Comparison of ENCODE assay signal across 12 mouse cellular contexts in genomic region chrX:136127038-136127743, GRCm38 (mm10). TPM values are rescaled to one million over a fixed set of nuclear protein-coding genes. Genes with fewer than 3 reads are reported as not detected.
DNase-seq lines count a peak whose midpoint lies in the region; ATAC-seq and TF ChIP-seq lines count a peak whose summit lies in the region.
"Had no signal": no experiment of that assay in that cellular context is flagged by ENCODE, and none has a peak within 500 bp of the region (broad histone marks: within the 10 kb centered on the region; RNA-seq: fewer than 3 reads in every experiment).

No protein-coding gene starts in this region.

- TF ChIP-seq EP300 in MEL (IDR thresholded peaks at IDR 0.05; ENCODE audit: low read depth in 1 of 2, low read length in 2 of 2): no peak

- peak; percentile 35 to 72 (median 48); a peak in 5 of 6 replicates for TF ChIP-seq CTCF in MEL (IDR thresholded peaks at IDR 0.05 in 2 of 3, conservative IDR thresholded peaks at IDR 0.05 in 1 of 3; ENCODE audit: control insufficient read depth in 1 of 3, insufficient read depth in 1 of 3, low read depth in 2 of 3, low read length in 3 of 3, poor library complexity in 1 of 3, severe bottlenecking in 1 of 3)

- H3K27ac ChIP-seq in hindbrain, embryonic 16.5 days (ENCODE audit: low read depth, low read length): no peak overlapping the region
- H3K27ac ChIP-seq in hindbrain, embryonic 13.5 days: no peak overlapping the region
- no peak overlapping the region for H3K27ac ChIP-seq in MEL (ENCODE audit: control insufficient read depth, low read depth, low read length)
- no peak overlapping the region for H3K27ac ChIP-seq in embryonic facial prominence, embryonic 11.5 days (replicated peaks; ENCODE audit: low read depth, low read length)
- H3K27ac ChIP-seq in kidney, embryonic 14.5 days (ENCODE audit: low read depth, low read length): no peak overlapping the region
- H3K27ac ChIP-seq: heart, embryonic 15.5 days; limb, embryonic 15.5 days had no signal

- peak; percentile 46 for TF ChIP-seq RAD21 in MEL (IDR thresholded peaks at IDR 0.05; ENCODE audit: low read depth, low read length)

- no peak overlapping the region for H3K9ac ChIP-seq in hindbrain, embryonic 16.5 days (ENCODE audit: low read depth, low read length)
- H3K9ac ChIP-seq in hindbrain, embryonic 13.5 days: no peak overlapping the region
- H3K9ac ChIP-seq in MEL (ENCODE audit: control insufficient read depth, low read depth, low read length, poor library complexity, severe bottlenecking): no peak overlapping the region
- no peak overlapping the region for H3K9ac ChIP-seq in embryonic facial prominence, embryonic 11.5 days (replicated peaks; ENCODE audit: low read length)
- no peak overlapping the region for H3K9ac ChIP-seq in kidney, embryonic 14.5 days (ENCODE audit: low read depth, low read length)
- H3K9ac ChIP-seq: heart, embryonic 15.5 days; limb, embryonic 15.5 days had no signal

- no peaks in the 10 kb centered on the region for H3K9me3 ChIP-seq in hindbrain, embryonic 16.5 days (ENCODE audit: control insufficient read depth, low read length)
- H3K9me3 ChIP-seq in hindbrain, embryonic 13.5 days: no peaks in the 10 kb centered on the region
- no peaks in the 10 kb centered on the region for H3K9me3 ChIP-seq in MEL (replicated peaks; ENCODE audit: insufficient read depth, low read length)
- no peaks in the 10 kb centered on the region for H3K9me3 ChIP-seq in embryonic facial prominence, embryonic 11.5 days (replicated peaks; ENCODE audit: control insufficient read depth, low read length)
- no peaks in the 10 kb centered on the region for H3K9me3 ChIP-seq in megakaryocyte, embryonic 14.5 days
- H3K9me3 ChIP-seq in kidney, embryonic 14.5 days (ENCODE audit: control insufficient read depth, low read length): no peaks in the 10 kb centered on the region
- H3K9me3 ChIP-seq: heart, embryonic 15.5 days; limb, embryonic 15.5 days had no signal

- no peak for TF ChIP-seq POLR2A in MEL (IDR thresholded peaks at IDR 0.05; ENCODE audit: control insufficient read depth in 1 of 2, insufficient read depth in 1 of 2, low read depth in 1 of 2, low read length in 2 of 2, poor library complexity in 1 of 2)

- no peak for ATAC-seq in hindbrain, embryonic 16.5 days
- ATAC-seq in hindbrain, embryonic 13.5 days (ENCODE audit: low FRiP score): no peak
- ATAC-seq in embryonic facial prominence, embryonic 11.5 days (replicated peaks; ENCODE audit: insufficient number of reproducible peaks, low FRiP score, low TSS enrichment, low read depth): no peak
- ATAC-seq in kidney, embryonic 14.5 days (ENCODE audit: low FRiP score, low TSS enrichment): no peak

- 52% methylated on average over 8 of the region's 8 CpGs for WGBS in hindbrain, embryonic 16.5 days
- WGBS in hindbrain, embryonic 13.5 days: 61% methylated on average over 8 of the region's 8 CpGs
- 58% methylated on average over 8 of the region's 8 CpGs for WGBS in embryonic facial prominence, embryonic 11.5 days
- 59% methylated on average over 8 of the region's 8 CpGs for WGBS in kidney, embryonic 14.5 days

- no peaks in the 10 kb centered on the region for H3K79me2 ChIP-seq in MEL (ENCODE audit: control insufficient read depth, insufficient read depth, low read length, poor library complexity)

- peak; percentile 89 for DNase-seq in MEL (ENCODE audit: low read depth, low spot score)
- peak; percentile 32 for DNase-seq in embryonic facial prominence, embryonic 11.5 days (ENCODE audit: low spot score)
- DNase-seq in left cerebral cortex, adult 11 months (ENCODE audit: low spot score): no peak
- no peak for DNase-seq in kidney, postnatal 36 days

- no peaks in the 10 kb centered on the region for H3K4me1 ChIP-seq in hindbrain, embryonic 16.5 days (ENCODE audit: control insufficient read depth, insufficient read depth, low read depth, low read length)
- no peaks in the 10 kb centered on the region for H3K4me1 ChIP-seq in hindbrain, embryonic 13.5 days (replicated peaks)
- H3K4me1 ChIP-seq in MEL (ENCODE audit: control insufficient read depth in 1 of 2, insufficient read depth in 2 of 2, low read length in 2 of 2): peaks cover 0 to 2% of the 10 kb centered on the region in 2 experiments; a peak in 2 of 4 replicates
- H3K4me1 ChIP-seq in embryonic facial prominence, embryonic 11.5 days (ENCODE audit: control insufficient read depth, insufficient read depth, low read length): no peaks in the 10 kb centered on the region
- H3K4me1 ChIP-seq in megakaryocyte, embryonic 14.5 days: no peaks in the 10 kb centered on the region
- no peaks in the 10 kb centered on the region for H3K4me1 ChIP-seq in kidney, embryonic 14.5 days (ENCODE audit: control insufficient read depth, insufficient read depth, low read length)
- H3K4me1 ChIP-seq: heart, embryonic 15.5 days; limb, embryonic 15.5 days had no signal

- no peak overlapping the region for H3K4me3 ChIP-seq in hindbrain, embryonic 16.5 days (ENCODE audit: low read length)
- no peak overlapping the region for H3K4me3 ChIP-seq in hindbrain, embryonic 13.5 days
- H3K4me3 ChIP-seq in MEL (ENCODE audit: control insufficient read depth in 1 of 2, insufficient read depth in 1 of 2, low read depth in 2 of 2, low read length in 2 of 2): peak overlapping the region; percentile 9 to 62; a peak in 3 of 4 replicates
- no peak overlapping the region for H3K4me3 ChIP-seq in embryonic facial prominence, embryonic 11.5 days (ENCODE audit: low read depth, low read length)
- H3K4me3 ChIP-seq in megakaryocyte, embryonic 14.5 days (replicated peaks): peak overlapping the region; percentile 46
- H3K4me3 ChIP-seq in kidney, embryonic 14.5 days (ENCODE audit: low read length): no peak overlapping the region
- H3K4me3 ChIP-seq: heart, embryonic 15.5 days; limb, embryonic 15.5 days had no signal

- no peaks in the 10 kb centered on the region; the same call in 1 of the 2 replicates for H3K27me3 ChIP-seq in hindbrain, embryonic 16.5 days (replicated peaks; ENCODE audit: control insufficient read depth, insufficient read depth, low read length)
- H3K27me3 ChIP-seq in hindbrain, embryonic 13.5 days: no peaks in the 10 kb centered on the region; the same call in 1 of the 2 replicates
- no peaks in the 10 kb centered on the region; a peak in 2 of 4 replicates for H3K27me3 ChIP-seq in MEL (ENCODE audit: control insufficient read depth in 1 of 2, insufficient read depth in 2 of 2, low read length in 2 of 2)
- no peaks in the 10 kb centered on the region for H3K27me3 ChIP-seq in embryonic facial prominence, embryonic 11.5 days (ENCODE audit: control insufficient read depth, insufficient read depth, low read length)
- peaks cover 2% of the 10 kb centered on the region for H3K27me3 ChIP-seq in megakaryocyte, embryonic 14.5 days (replicated peaks)
- H3K27me3 ChIP-seq in kidney, embryonic 14.5 days (ENCODE audit: control insufficient read depth, insufficient read depth, low read length): no peaks in the 10 kb centered on the region
- H3K27me3 ChIP-seq: heart, embryonic 15.5 days; limb, embryonic 15.5 days had no signal

- 0 out of 2 replicates have a peak overlapping the region, but pooled peaks have one; percentile 17 for H3K4me2 ChIP-seq in hindbrain, embryonic 16.5 days (ENCODE audit: low read length)
- H3K4me2 ChIP-seq in hindbrain, embryonic 13.5 days: no peak overlapping the region
- H3K4me2 ChIP-seq in embryonic facial prominence, embryonic 11.5 days (ENCODE audit: low read depth, low read length): no peak overlapping the region
- H3K4me2 ChIP-seq in kidney, embryonic 14.5 days (replicated peaks; ENCODE audit: low read depth, low read length): no peak overlapping the region
- H3K4me2 ChIP-seq: heart, embryonic 15.5 days; limb, embryonic 15.5 days had no signal

- no peaks in the 10 kb centered on the region for H3K36me3 ChIP-seq in hindbrain, embryonic 16.5 days (ENCODE audit: control insufficient read depth, insufficient read depth, low read length)
- no peaks in the 10 kb centered on the region for H3K36me3 ChIP-seq in hindbrain, embryonic 13.5 days
- no peaks in the 10 kb centered on the region for H3K36me3 ChIP-seq in MEL (ENCODE audit: control insufficient read depth in 1 of 2, insufficient read depth in 2 of 2, low read length in 2 of 2)
- H3K36me3 ChIP-seq in embryonic facial prominence, embryonic 11.5 days (replicated peaks; ENCODE audit: control insufficient read depth, insufficient read depth, low read depth, low read length): no peaks in the 10 kb centered on the region
- H3K36me3 ChIP-seq in megakaryocyte, embryonic 14.5 days (replicated peaks; ENCODE audit: low read length): no peaks in the 10 kb centered on the region
- H3K36me3 ChIP-seq in kidney, embryonic 14.5 days (ENCODE audit: control insufficient read depth, insufficient read depth, low read length): no peaks in the 10 kb centered on the region
- H3K36me3 ChIP-seq: heart, embryonic 15.5 days; limb, embryonic 15.5 days had no signal

RNA-seq across cellular contexts. Expression of gene Bex4, which starts 11.6 kb away (rescaled TPM):
- 137 and 140 TPM in 2 replicates for polyA plus RNA-seq in hindbrain, embryonic 16.5 days (2015; fragmentation: Nextera tagmentation; extraction: Ambion mirVana)
- polyA plus RNA-seq in hindbrain, embryonic 13.5 days (2015; fragmentation: Nextera tagmentation; extraction: Ambion mirVana): 107 and 114 TPM in 2 replicates
- 219 and 240 TPM in 2 replicates for total RNA-seq in MEL (2012; rRNA removed)
- polyA plus RNA-seq in MEL (2012; ENCODE audit: insufficient read depth in 1 of 2, insufficient read length in 2 of 2, low read depth in 1 of 2, low replicate concordance in 2 of 2, missing spikeins in 1 of 2): 100 to 1,000 TPM in 1 of 2 experiments, not detected in 1; 412 TPM
- polyA plus RNA-seq in embryonic facial prominence, embryonic 11.5 days (2014; fragmentation: Nextera tagmentation; extraction: Ambion mirVana): 93.9 and 103 TPM in 2 replicates
- polyA plus RNA-seq in megakaryocyte, embryonic 14.5 days (2012; ENCODE audit: insufficient read depth, low replicate concordance): 9.5 TPM in 1 of 2 replicates, not detected in the other
- polyA plus RNA-seq in kidney, embryonic 14.5 days (2014; fragmentation: Nextera tagmentation; extraction: Ambion mirVana): 61.5 and 63.7 TPM in 2 replicates

RNA-seq across cellular contexts. Expression of gene Nxf3, which starts 42.1 kb away (rescaled TPM):
- not detected in 2 replicates for polyA plus RNA-seq in hindbrain, embryonic 16.5 days (2015; fragmentation: Nextera tagmentation; extraction: Ambion mirVana)
- not detected in 2 replicates for polyA plus RNA-seq in hindbrain, embryonic 13.5 days (2015; fragmentation: Nextera tagmentation; extraction: Ambion mirVana)
- not detected in 2 replicates for total RNA-seq in MEL (2012; rRNA removed)
- under 1 TPM in 1 of 2 experiments, not detected in 1; 0.08 TPM for polyA plus RNA-seq in MEL (2012; ENCODE audit: insufficient read depth in 1 of 2, insufficient read length in 2 of 2, low read depth in 1 of 2, low replicate concordance in 2 of 2, missing spikeins in 1 of 2)
- 0.07 TPM in 1 of 2 replicates, not detected in the other for polyA plus RNA-seq in embryonic facial prominence, embryonic 11.5 days (2014; fragmentation: Nextera tagmentation; extraction: Ambion mirVana)
- not detected in 2 replicates for polyA plus RNA-seq in megakaryocyte, embryonic 14.5 days (2012; ENCODE audit: insufficient read depth, low replicate concordance)
- not detected in 2 replicates for polyA plus RNA-seq in kidney, embryonic 14.5 days (2014; fragmentation: Nextera tagmentation; extraction: Ambion mirVana)
- polyA plus RNA-seq: large intestine, adult 2 months; limb, embryonic 15.5 days; stomach, embryonic 14.5 days had no signal

RNA-seq across cellular contexts. Expression of gene Tceal8, which starts 45.0 kb away (rescaled TPM):
- 121 and 134 TPM in 2 replicates for polyA plus RNA-seq in hindbrain, embryonic 16.5 days (2015; fragmentation: Nextera tagmentation; extraction: Ambion mirVana)
- polyA plus RNA-seq in hindbrain, embryonic 13.5 days (2015; fragmentation: Nextera tagmentation; extraction: Ambion mirVana): 141 and 144 TPM in 2 replicates
- 26.9 and 27.4 TPM in 2 replicates for total RNA-seq in MEL (2012; rRNA removed)
- 100 to 1,000 TPM in 1 of 2 experiments, 10 to 100 TPM in 1; 41.1 to 759 TPM for polyA plus RNA-seq in MEL (2012; ENCODE audit: insufficient read depth in 1 of 2, insufficient read length in 2 of 2, low read depth in 1 of 2, low replicate concordance in 2 of 2, missing spikeins in 1 of 2)
- polyA plus RNA-seq in embryonic facial prominence, embryonic 11.5 days (2014; fragmentation: Nextera tagmentation; extraction: Ambion mirVana): 268 and 299 TPM in 2 replicates
- polyA plus RNA-seq in megakaryocyte, embryonic 14.5 days (2012; ENCODE audit: insufficient read depth, low replicate concordance): 25.8 TPM in 1 of 2 replicates, not detected in the other
- 170 and 245 TPM in 2 replicates for polyA plus RNA-seq in kidney, embryonic 14.5 days (2014; fragmentation: Nextera tagmentation; extraction: Ambion mirVana)

RNA-seq across cellular contexts. Expression of gene Bex2, which starts 59.2 kb away (rescaled TPM):
- 784 and 846 TPM in 2 replicates for polyA plus RNA-seq in hindbrain, embryonic 16.5 days (2015; fragmentation: Nextera tagmentation; extraction: Ambion mirVana)
- 612 and 622 TPM in 2 replicates for polyA plus RNA-seq in hindbrain, embryonic 13.5 days (2015; fragmentation: Nextera tagmentation; extraction: Ambion mirVana)
- total RNA-seq in MEL (2012; rRNA removed): not detected in 2 replicates
- polyA plus RNA-seq in MEL (2012; ENCODE audit: insufficient read depth in 1 of 2, insufficient read length in 2 of 2, low read depth in 1 of 2, low replicate concordance in 2 of 2, missing spikeins in 1 of 2): not detected
- 209 and 215 TPM in 2 replicates for polyA plus RNA-seq in embryonic facial prominence, embryonic 11.5 days (2014; fragmentation: Nextera tagmentation; extraction: Ambion mirVana)
- 1.1 TPM in 1 of 2 replicates, not detected in the other for polyA plus RNA-seq in megakaryocyte, embryonic 14.5 days (2012; ENCODE audit: insufficient read depth, low replicate concordance)
- 78.7 and 89.3 TPM in 2 replicates for polyA plus RNA-seq in kidney, embryonic 14.5 days (2014; fragmentation: Nextera tagmentation; extraction: Ambion mirVana)

Comparison
In these comparisons a context has a peak if more than half of its experiments do, and no peak if none do; other contexts are left out.
1. H3K4me3 ChIP-seq: peak in MEL (2 of 2) and megakaryocyte, embryonic 14.5 days (single experiment); none in hindbrain, embryonic 16.5 days (single experiment), hindbrain, embryonic 13.5 days (single experiment), embryonic facial prominence, embryonic 11.5 days (single experiment) and kidney, embryonic 14.5 days (single experiment).
2. DNase-seq: peak in MEL (single experiment) and embryonic facial prominence, embryonic 11.5 days (single experiment); none in left cerebral cortex, adult 11 months (single experiment) and kidney, postnatal 36 days (0 of 2).